Mouse (Mus musculus): ENCODE data around the gene Pold4. TPM values are rescaled to one million over a fixed set of nuclear protein-coding genes. Genes with fewer than 3 reads are reported as not detected.

Gene Pold4
- total and polyA plus RNA-seq, 3 experiments = 37.1 to 104 (median 66.2) TPM

DNA sequence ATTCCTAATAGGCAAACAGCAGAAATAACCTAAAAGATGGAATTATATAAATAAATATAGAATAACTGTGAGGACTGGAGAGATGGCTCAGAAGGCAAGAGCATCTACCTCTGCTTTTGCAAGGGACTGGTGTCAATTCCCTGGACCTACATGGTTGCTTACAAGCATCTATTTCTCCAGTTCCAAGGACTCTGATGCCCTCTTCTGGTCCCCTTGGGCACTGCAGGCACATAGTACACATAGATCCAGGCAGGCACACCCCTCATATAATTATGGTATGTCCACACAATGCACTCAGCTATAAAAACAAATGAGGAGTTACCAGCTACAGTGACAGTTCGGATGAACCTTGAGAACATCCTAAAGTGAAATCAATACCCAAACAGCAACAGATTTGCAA lies 47.8 kb downstream of the Pold4 start:
- no peak for TF ChIP-seq POLR2AphosphoS5 (IDR thresholded peaks at IDR 0.05; ENCODE audit: insufficient replicate concordance, low read depth, low read length)
- TF ChIP-seq GATA2 (IDR thresholded peaks at IDR 0.05; ENCODE audit: borderline replicate concordance, low read depth, low read length) = no peak
- no peak for TF ChIP-seq CTCF (IDR thresholded peaks at IDR 0.05; ENCODE audit: low read depth, low read length)
- TF ChIP-seq TAL1 (conservative IDR thresholded peaks at IDR 0.05; ENCODE audit: low read depth, low read length) = no peak
- no peak for TF ChIP-seq GATA1 (IDR thresholded peaks at IDR 0.05; ENCODE audit: borderline replicate concordance, low read length)
- DNase-seq (ENCODE audit: low spot score) (no peak), ATAC-seq (ENCODE audit: extremely low read depth, insufficient number of reproducible peaks, low FRiP score, poor library complexity, severe bottlenecking) (no peak)
- Histone ChIP-seq H3K4me1 (ENCODE audit: insufficient read depth, low read depth, low read length) (peaks cover 22% of the 10 kb centered on the region), H3K36me3 (replicated peaks) (peaks cover 4% of the 10 kb centered on the region), H3K27me3 (ENCODE audit: insufficient read depth, low read length) (peaks cover 11% of the 10 kb centered on the region), H3K9me3 (replicated peaks) (peaks cover 8% of the 10 kb centered on the region), H3K4me3 (ENCODE audit: low read depth, low read length) (no peak overlapping the region)

GRCm38 (mm10) chr19:4280425-4280824 lies 48.7 kb downstream of the Pold4 start:
- TF ChIP-seq CTCF (IDR thresholded peaks at IDR 0.05; ENCODE audit: low read depth, low read length) (no peak), GATA2 (IDR thresholded peaks at IDR 0.05; ENCODE audit: borderline replicate concordance, low read depth, low read length) (no peak)
- Histone ChIP-seq H3K4me1 (ENCODE audit: insufficient read depth, low read depth, low read length) (peaks cover 26% of the 10 kb centered on the region), H3K36me3 (replicated peaks) (peaks cover 14% of the 10 kb centered on the region), H3K9me3 (replicated peaks) (peaks cover 8% of the 10 kb centered on the region), H3K27me3 (ENCODE audit: insufficient read depth, low read length) (peaks cover 11% of the 10 kb centered on the region), H3K4me3 (ENCODE audit: low read depth, low read length) (no peak overlapping the region)
- ATAC-seq (ENCODE audit: extremely low read depth, insufficient number of reproducible peaks, low FRiP score, poor library complexity, severe bottlenecking) (no peak), DNase-seq (ENCODE audit: low spot score) (no peak)

DNA sequence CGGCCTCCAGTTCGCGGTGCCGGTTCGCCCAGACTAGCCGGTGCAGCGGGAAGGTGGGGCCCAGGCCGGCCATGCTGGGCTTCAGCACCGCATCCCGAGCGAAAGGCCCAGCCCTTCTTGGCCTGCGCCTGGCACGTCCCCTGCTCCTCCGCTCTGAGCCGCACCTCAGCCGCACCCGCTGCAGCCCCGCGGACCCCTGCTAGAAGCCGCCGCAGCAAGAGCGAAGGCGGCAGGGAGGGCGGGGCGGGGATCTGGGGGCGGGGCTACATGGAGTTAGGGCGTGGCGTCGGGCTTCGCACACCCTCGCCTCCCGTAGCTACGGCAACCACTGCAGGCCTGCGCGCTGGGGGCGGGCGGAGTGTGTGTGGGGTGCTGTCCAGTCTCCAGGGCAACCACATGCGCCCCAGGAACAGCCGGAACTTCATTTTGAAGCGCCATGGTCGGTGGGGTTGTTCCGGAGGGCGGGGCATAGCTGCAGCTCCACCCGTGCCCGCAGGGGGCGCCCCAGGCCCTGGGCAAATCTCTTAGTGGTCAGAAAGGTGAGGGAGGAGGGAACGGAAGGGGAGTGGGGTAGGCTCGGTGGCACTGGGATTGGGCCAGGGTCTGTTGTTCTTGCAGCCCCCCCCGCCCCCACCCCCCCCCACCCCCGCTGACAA lies 51.3 kb downstream of the Pold4 start, which contains the start of gene Ankrd13d:
TSS of gene Ankrd13d (minus strand) at position 240 of the 656 bp plus-strand sequence.
- H3K36me3 ChIP-seq (replicated peaks) = peaks cover 40% of the 10 kb centered on the region
- H3K4me3 ChIP-seq (ENCODE audit: low read depth, low read length) = peak within 1 kb of the TSS; percentile 73
- H3K4me1 ChIP-seq (ENCODE audit: insufficient read depth, low read depth, low read length) = peaks cover 27% of the 10 kb centered on the region
- peaks cover 4% of the 10 kb centered on the region for H3K9me3 ChIP-seq (replicated peaks)
- ATAC-seq (ENCODE audit: extremely low read depth, insufficient number of reproducible peaks, low FRiP score, poor library complexity, severe bottlenecking) = peak; percentile 97
- peaks cover 6% of the 10 kb centered on the region; the same call in 1 of the 2 replicates for H3K27me3 ChIP-seq (ENCODE audit: insufficient read depth, low read length)
- DNase-seq (ENCODE audit: low spot score) = peak; percentile 92
- TF ChIP-seq CTCF (IDR thresholded peaks at IDR 0.05; ENCODE audit: low read depth, low read length) = peak; percentile 81
- TF ChIP-seq TAL1 (conservative IDR thresholded peaks at IDR 0.05; ENCODE audit: low read depth, low read length) = no peak

Other genes starting within 250 kb of the Pold4 start
Only the 20 nearest of the 30 such genes appear.
- gene Gstp3, start 172.3 kb upstream of the Pold4 start, total RNA-seq (2014; fragmentation: Nextera tagmentation) = 38.1 and 40.8 TPM in 2 replicates
- gene Gstp3, start 172.3 kb upstream of the Pold4 start, total RNA-seq (2017) = 21.0 and 24.6 TPM in 2 replicates
- 5.6 and 9.3 TPM in 2 replicates for gene Gstp3, start 172.3 kb upstream of the Pold4 start, polyA plus RNA-seq (2012)
- not detected in 2 replicates for gene Cabp2, start 150.3 kb upstream of the Pold4 start, total RNA-seq (2014; fragmentation: Nextera tagmentation)
- gene Cabp2, start 150.3 kb upstream of the Pold4 start, total RNA-seq (2017) = not detected in 2 replicates
- not detected in 2 replicates for gene Cabp2, start 150.3 kb upstream of the Pold4 start, polyA plus RNA-seq (2012)
- gene Cdk2ap2, start 134.7 kb upstream of the Pold4 start, total RNA-seq (2014; fragmentation: Nextera tagmentation) = 36.6 and 40.9 TPM in 2 replicates
- 25.4 and 30.7 TPM in 2 replicates for gene Cdk2ap2, start 134.7 kb upstream of the Pold4 start, total RNA-seq (2017)
- 59.9 and 60.2 TPM in 2 replicates for gene Cdk2ap2, start 134.7 kb upstream of the Pold4 start, polyA plus RNA-seq (2012)
- 22.2 and 29.9 TPM in 2 replicates for gene Pitpnm1, start 131.9 kb upstream of the Pold4 start, total RNA-seq (2014; fragmentation: Nextera tagmentation)
- 12.9 and 17.8 TPM in 2 replicates for gene Pitpnm1, start 131.9 kb upstream of the Pold4 start, total RNA-seq (2017)
- gene Pitpnm1, start 131.9 kb upstream of the Pold4 start, polyA plus RNA-seq (2012) = 48.7 and 61.2 TPM in 2 replicates
- gene Aip, start 106.0 kb upstream of the Pold4 start, total RNA-seq (2014; fragmentation: Nextera tagmentation) = 36.8 and 39.9 TPM in 2 replicates
- gene Aip, start 106.0 kb upstream of the Pold4 start, total RNA-seq (2017) = 22.3 and 23.9 TPM in 2 replicates
- 86.6 and 92.9 TPM in 2 replicates for gene Aip, start 106.0 kb upstream of the Pold4 start, polyA plus RNA-seq (2012)
- not detected in 2 replicates for gene Gpr152, start 92.1 kb upstream of the Pold4 start, total RNA-seq (2014; fragmentation: Nextera tagmentation)
- 0.11 TPM in 1 of 2 replicates, not detected in the other for gene Gpr152, start 92.1 kb upstream of the Pold4 start, total RNA-seq (2017)
- gene Gpr152, start 92.1 kb upstream of the Pold4 start, polyA plus RNA-seq (2012) = not detected in 2 replicates
- gene Cabp4, start 87.9 kb upstream of the Pold4 start, total RNA-seq (2014; fragmentation: Nextera tagmentation) = 0.75 TPM in 1 of 2 replicates, not detected in the other
- gene Cabp4, start 87.9 kb upstream of the Pold4 start, total RNA-seq (2017) = 0.11 TPM in 1 of 2 replicates, not detected in the other
- 0.03 TPM in 1 of 2 replicates, not detected in the other for gene Cabp4, start 87.9 kb upstream of the Pold4 start, polyA plus RNA-seq (2012)
- 325 and 345 TPM in 2 replicates for gene Coro1b, start 83.3 kb upstream of the Pold4 start, total RNA-seq (2014; fragmentation: Nextera tagmentation)
- 157 and 189 TPM in 2 replicates for gene Coro1b, start 83.3 kb upstream of the Pold4 start, total RNA-seq (2017)
- 134 and 177 TPM in 2 replicates for gene Coro1b, start 83.3 kb upstream of the Pold4 start, polyA plus RNA-seq (2012)
- gene Ptprcap, start 78.3 kb upstream of the Pold4 start, total RNA-seq (2014; fragmentation: Nextera tagmentation) = 88.5 and 107 TPM in 2 replicates
- gene Ptprcap, start 78.3 kb upstream of the Pold4 start, total RNA-seq (2017) = 34.6 and 52.7 TPM in 2 replicates
- gene Ptprcap, start 78.3 kb upstream of the Pold4 start, polyA plus RNA-seq (2012) = 261 and 272 TPM in 2 replicates
- gene Rps6kb2, start 68.5 kb upstream of the Pold4 start, total RNA-seq (2014; fragmentation: Nextera tagmentation) = 23.1 and 31.5 TPM in 2 replicates
- gene Rps6kb2, start 68.5 kb upstream of the Pold4 start, total RNA-seq (2017) = 16.1 and 23.6 TPM in 2 replicates
- 73.4 and 78.6 TPM in 2 replicates for gene Rps6kb2, start 68.5 kb upstream of the Pold4 start, polyA plus RNA-seq (2012)
- gene Carns1, start 56.4 kb upstream of the Pold4 start, total RNA-seq (2014; fragmentation: Nextera tagmentation) = 1.2 and 3.2 TPM in 2 replicates
- gene Carns1, start 56.4 kb upstream of the Pold4 start, total RNA-seq (2017) = 0.17 and 0.55 TPM in 2 replicates
- gene Carns1, start 56.4 kb upstream of the Pold4 start, polyA plus RNA-seq (2012) = 0.37 and 0.48 TPM in 2 replicates
- 12.8 and 13.0 TPM in 2 replicates for gene Tbc1d10c, start 40.6 kb upstream of the Pold4 start, total RNA-seq (2014; fragmentation: Nextera tagmentation)
- gene Tbc1d10c, start 40.6 kb upstream of the Pold4 start, total RNA-seq (2017) = 21.9 and 26.7 TPM in 2 replicates
- 32.8 and 36.0 TPM in 2 replicates for gene Tbc1d10c, start 40.6 kb upstream of the Pold4 start, polyA plus RNA-seq (2012)
- 270 and 304 TPM in 2 replicates for gene Ppp1ca, start 39.8 kb upstream of the Pold4 start, total RNA-seq (2014; fragmentation: Nextera tagmentation)
- gene Ppp1ca, start 39.8 kb upstream of the Pold4 start, total RNA-seq (2017) = 565 and 679 TPM in 2 replicates
- gene Ppp1ca, start 39.8 kb upstream of the Pold4 start, polyA plus RNA-seq (2012) = 547 and 673 TPM in 2 replicates
- 61.9 and 93.9 TPM in 2 replicates for gene Rad9a, start 30.2 kb upstream of the Pold4 start, total RNA-seq (2014; fragmentation: Nextera tagmentation)
- 27.5 and 29.2 TPM in 2 replicates for gene Rad9a, start 30.2 kb upstream of the Pold4 start, total RNA-seq (2017)
- gene Rad9a, start 30.2 kb upstream of the Pold4 start, polyA plus RNA-seq (2012) = 31.3 and 33.6 TPM in 2 replicates
- not detected in 2 replicates for gene Clcf1, start 17.7 kb upstream of the Pold4 start, total RNA-seq (2014; fragmentation: Nextera tagmentation)
- 0.06 and 0.27 TPM in 2 replicates for gene Clcf1, start 17.7 kb upstream of the Pold4 start, total RNA-seq (2017)
- gene Clcf1, start 17.7 kb upstream of the Pold4 start, polyA plus RNA-seq (2012) = not detected in 2 replicates
- not detected in 2 replicates for gene AC109138.7, start 17.5 kb upstream of the Pold4 start, total RNA-seq (2014; fragmentation: Nextera tagmentation)
- gene AC109138.7, start 17.5 kb upstream of the Pold4 start, total RNA-seq (2017) = not detected in 2 replicates
- 35.4 TPM in 1 of 2 replicates, not detected in the other for gene AC109138.7, start 17.5 kb upstream of the Pold4 start, polyA plus RNA-seq (2012)
- 1.9 and 2.3 TPM in 2 replicates for gene Ssh3, start 37.3 kb downstream of the Pold4 start, total RNA-seq (2014; fragmentation: Nextera tagmentation)
- gene Ssh3, start 37.3 kb downstream of the Pold4 start, total RNA-seq (2017) = 5.8 and 8.9 TPM in 2 replicates
- gene Ssh3, start 37.3 kb downstream of the Pold4 start, polyA plus RNA-seq (2012) = 0.30 and 0.32 TPM in 2 replicates
- gene Ankrd13d, start 51.2 kb downstream of the Pold4 start, total RNA-seq (2014; fragmentation: Nextera tagmentation) = 3.0 and 5.9 TPM in 2 replicates
- gene Ankrd13d, start 51.2 kb downstream of the Pold4 start, total RNA-seq (2017) = 2.3 and 3.4 TPM in 2 replicates
- gene Ankrd13d, start 51.2 kb downstream of the Pold4 start, polyA plus RNA-seq (2012) = 0.95 and 1.1 TPM in 2 replicates
- gene Grk2, start 74.3 kb downstream of the Pold4 start, total RNA-seq (2014; fragmentation: Nextera tagmentation) = 141 and 149 TPM in 2 replicates
- gene Grk2, start 74.3 kb downstream of the Pold4 start, total RNA-seq (2017) = 225 and 341 TPM in 2 replicates
- 335 and 342 TPM in 2 replicates for gene Grk2, start 74.3 kb downstream of the Pold4 start, polyA plus RNA-seq (2012)
- gene Kdm2a, start 166.4 kb downstream of the Pold4 start, total RNA-seq (2014; fragmentation: Nextera tagmentation) = 98.7 and 106 TPM in 2 replicates
- gene Kdm2a, start 166.4 kb downstream of the Pold4 start, total RNA-seq (2017) = 70.2 and 73.9 TPM in 2 replicates
- gene Kdm2a, start 166.4 kb downstream of the Pold4 start, polyA plus RNA-seq (2012) = 46.1 and 48.4 TPM in 2 replicates

Data from G1E (cell line).